Mouse (Mus musculus): ENCODE measurements around the gene Ldlrap1.

GRCm38 (mm10) chr4:134743881-134744633 lies 23.8 kb downstream of the Ldlrap1 start:
- TF ChIP-seq CTCF (IDR thresholded peaks at IDR 0.05; ENCODE audit: control insufficient read depth, insufficient read depth, low read length) = no peak
- no peak for TF ChIP-seq POLR2A (IDR thresholded peaks at IDR 0.05; ENCODE audit: borderline replicate concordance, control insufficient read depth, low read depth, low read length)
